In the genomic region with DNA sequence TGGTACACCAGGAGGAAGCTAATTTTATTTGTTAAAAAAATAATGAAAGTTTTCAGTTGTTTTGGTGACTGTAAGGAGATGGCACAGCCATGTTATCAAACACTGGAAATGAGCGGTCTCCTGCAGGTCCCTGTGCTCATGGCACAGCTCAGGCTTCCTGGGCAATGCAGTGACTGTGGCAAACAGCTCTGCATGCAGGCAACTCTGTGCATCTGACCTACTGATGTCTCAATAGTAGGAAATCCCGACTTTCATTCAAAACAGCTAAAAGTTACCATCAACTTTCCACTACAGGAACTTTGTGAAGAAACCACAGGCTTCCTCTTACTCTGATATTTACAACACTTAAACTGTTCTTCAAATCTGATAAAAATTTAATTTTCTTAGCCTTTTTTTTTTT, we compare ENCODE assay signal across 16 mouse cellular contexts.
"Had no signal": no experiment of that assay in that cellular context is flagged by ENCODE, and none has a peak within 500 bp of the region (broad histone marks: within the 10 kb centered on the region; RNA-seq: fewer than 3 reads in every experiment).

No protein-coding gene starts in this region.

- ATAC-seq: lung, postnatal 0 days; midbrain, embryonic 15.5 days had no signal

- H3K27me3 ChIP-seq: limb, embryonic 13.5 days; megakaryocyte, embryonic 14.5 days; midbrain, embryonic 15.5 days; neural tube, embryonic 15.5 days had no signal

- H3K27ac ChIP-seq: limb, embryonic 13.5 days; liver, embryonic 14.5 days; midbrain, embryonic 15.5 days; neural tube, embryonic 15.5 days had no signal

- DNase-seq: kidney, adult 11 months; kidney, postnatal 10 days; kidney, postnatal 4 days; layer of hippocampus, postnatal 36 days; left cerebral cortex, postnatal 4 days; lung, adult 2 months; lung, postnatal 36 days; right cerebral cortex, adult 18-20 months; right cerebral cortex, postnatal 25 days; thymus, postnatal 36 days had no signal

- H3K4me3 ChIP-seq: limb, embryonic 13.5 days; megakaryocyte, embryonic 14.5 days; midbrain, embryonic 15.5 days; neural tube, embryonic 15.5 days had no signal
